Mouse (Mus musculus) adrenal gland, postnatal 14 days (tissue): ENCODE results near the gene Syngr4. TPM values are rescaled to one million over a fixed set of nuclear protein-coding genes. Genes with fewer than 3 reads are reported as not detected.
"Not testable (repeated sequence)": the region's sequence is repeated elsewhere in the genome, so short reads cannot be mapped to it uniquely, and the experiment has no call there.

Source experiments
- DNase-seq: peaks from one replicate; pipeline ENCODE4 v3.0.0; 2021; ENCODE audit warnings: mixed read lengths
- total RNA-seq: library from RNA; stranded (reverse); gene quantifications from 2 replicates; pipeline ENCODE4 v1.2.3, GENCODE M21; 2021

Gene Syngr4
- total RNA-seq, 1 experiment from 2014 or later, result 0.59 TPM

- DNase-seq, result peak; percentile 93
Measured at GRCm38 (mm10) chr7:45916056-45917003, 19.8 kb upstream of the Syngr4 start.

DNA sequence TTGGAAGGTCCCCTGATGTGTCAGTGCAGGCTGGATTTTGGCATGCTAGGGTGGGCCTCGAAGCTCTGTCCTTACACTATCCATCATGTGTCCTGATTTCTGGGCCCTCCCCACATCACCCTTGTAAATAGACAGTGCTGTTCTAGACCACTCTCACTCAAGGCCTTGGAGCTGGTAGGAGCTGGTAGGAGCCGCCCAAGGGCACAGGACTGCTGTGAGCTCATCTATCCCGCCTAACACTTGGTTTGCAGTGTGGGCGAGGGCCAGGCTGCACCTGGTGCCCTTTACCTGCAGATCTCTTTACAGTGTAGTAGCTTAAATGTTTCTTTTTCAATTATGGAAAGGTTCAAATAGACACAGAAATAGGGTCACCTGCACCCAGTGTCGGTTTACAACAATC lies 18.5 kb upstream of the Syngr4 start:
- DNase-seq, result peak; percentile 49

GRCm38 (mm10) chr7:45914067-45914466 lies 17.6 kb upstream of the Syngr4 start:
- no peak for DNase-seq

DNA sequence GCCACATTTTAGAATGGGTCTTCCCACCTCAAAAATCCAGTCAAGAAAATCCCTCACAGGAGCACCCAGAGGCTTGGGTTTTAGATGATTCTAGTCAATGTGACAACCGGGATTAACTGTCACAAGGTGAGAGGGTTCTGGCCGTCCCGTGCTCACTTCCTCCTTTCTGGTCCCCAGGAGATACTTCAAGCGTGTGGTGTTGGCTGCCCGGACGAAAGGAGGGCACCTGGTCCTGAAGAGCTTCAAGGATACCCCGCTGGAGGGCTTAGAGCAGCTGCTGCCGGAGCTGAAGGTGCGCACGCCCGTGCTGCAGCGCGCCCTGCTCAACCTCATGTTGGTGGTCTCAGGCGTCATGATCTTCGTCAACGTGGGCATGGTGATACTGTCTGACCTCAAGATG lies 12.6 kb upstream of the Syngr4 start:
- DNase-seq, result no peak

- DNase-seq, result no peak
Measured at GRCm38 (mm10) chr7:45908384-45908783, 11.9 kb upstream of the Syngr4 start.

DNA sequence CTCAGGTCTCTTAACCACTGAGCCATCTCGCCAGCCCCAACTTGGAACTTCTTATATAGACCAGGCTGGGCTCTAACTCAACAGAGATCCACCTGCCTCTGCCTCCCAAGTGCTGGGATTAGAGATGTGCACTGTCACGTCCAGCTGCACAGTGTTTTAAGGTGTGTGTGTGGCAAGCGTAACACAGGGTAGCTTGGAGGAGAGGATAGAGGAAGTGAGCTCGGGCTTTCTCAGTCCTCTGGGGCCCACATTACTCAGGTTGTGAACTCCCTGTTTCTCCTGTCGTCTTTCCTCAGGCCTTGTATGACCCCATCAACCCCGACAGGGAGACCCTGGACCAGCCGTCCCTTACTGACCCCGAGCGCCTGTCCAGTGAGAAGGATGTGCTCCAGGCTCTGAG lies 10.1 kb upstream of the Syngr4 start:
- no peak for DNase-seq

DNA sequence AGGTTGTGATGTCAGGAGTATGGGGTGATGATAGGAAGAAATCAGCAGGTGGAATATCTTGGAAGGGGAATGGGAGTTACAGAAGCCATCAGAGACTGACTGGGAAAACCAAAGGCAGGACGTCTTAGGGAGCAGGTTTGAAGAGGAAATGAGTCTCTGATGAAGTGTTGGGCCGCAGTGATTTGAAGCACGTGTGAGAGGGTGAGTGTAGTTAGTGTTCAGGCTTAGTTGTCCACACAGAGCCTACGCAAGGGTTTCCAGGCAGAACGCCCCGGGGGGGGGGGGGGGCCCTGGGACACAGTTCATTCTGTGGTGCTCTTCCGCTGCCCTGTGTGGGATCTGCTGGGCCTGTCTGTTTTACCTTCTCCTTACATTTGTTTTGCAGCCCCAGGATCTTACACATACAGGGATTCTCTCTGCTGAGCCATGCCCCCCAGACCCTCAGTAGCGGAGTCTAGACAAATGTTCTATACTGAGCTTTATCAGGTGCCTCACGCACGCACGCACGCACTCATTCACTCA lies 6.0 kb upstream of the Syngr4 start:
- no peak for DNase-seq

GRCm38 (mm10) chr7:45901562-45901961 lies 5.0 kb upstream of the Syngr4 start:
- DNase-seq, result peak; percentile 70

DNA sequence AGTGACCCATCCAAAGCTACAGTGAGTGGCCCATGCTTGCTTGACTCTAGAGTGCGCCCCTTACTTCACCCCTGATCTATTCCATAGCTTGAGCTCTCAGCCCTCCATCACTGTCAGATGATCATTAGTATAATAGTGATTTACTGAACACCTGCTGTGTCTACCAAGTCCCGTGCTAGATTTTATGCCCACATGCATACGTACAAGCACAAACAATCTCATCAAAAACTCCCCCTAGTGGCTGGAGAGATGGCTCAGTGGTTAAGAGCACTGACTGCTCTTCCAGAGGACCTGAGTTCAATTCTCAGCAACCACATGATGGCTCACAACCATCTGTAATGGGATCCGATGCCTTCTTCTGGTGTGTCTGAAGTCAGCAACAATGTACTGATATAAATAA lies 1.6 kb upstream of the Syngr4 start:
- DNase-seq, result peak; percentile 27

GRCm38 (mm10) chr7:45897258-45897757 lies 794 bp upstream of the Syngr4 start:
- peak; percentile 71 for DNase-seq

DNA sequence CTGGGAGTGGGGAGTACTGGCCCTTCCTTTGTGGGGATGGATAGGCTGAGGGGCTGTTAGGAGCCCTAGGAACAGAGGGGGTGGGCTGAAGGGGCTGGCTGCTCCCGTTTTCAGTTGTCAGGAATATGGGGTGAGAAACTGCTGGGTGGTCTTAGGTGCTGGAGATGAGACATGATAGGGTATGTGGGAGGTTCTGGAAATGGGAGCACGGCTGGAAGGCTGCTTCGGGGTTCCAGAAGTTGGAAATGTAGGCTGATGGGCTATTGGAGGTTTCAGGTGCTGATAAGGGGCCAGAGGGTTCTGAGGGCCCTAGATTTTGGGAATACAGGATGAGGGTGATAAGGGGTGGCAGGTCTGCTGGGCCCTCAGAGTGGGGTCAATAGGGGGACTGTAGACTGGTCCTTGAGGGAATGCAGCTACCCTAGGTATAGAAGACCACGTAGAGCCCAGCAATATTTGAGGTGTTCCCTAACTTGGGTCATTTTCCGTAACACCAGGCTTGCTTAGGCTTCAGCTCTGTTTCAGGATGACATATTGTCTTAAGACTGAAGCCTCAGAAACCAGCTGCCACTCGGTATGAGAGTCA lies 490 bp downstream of the Syngr4 start:
- DNase-seq, result no peak

DNA sequence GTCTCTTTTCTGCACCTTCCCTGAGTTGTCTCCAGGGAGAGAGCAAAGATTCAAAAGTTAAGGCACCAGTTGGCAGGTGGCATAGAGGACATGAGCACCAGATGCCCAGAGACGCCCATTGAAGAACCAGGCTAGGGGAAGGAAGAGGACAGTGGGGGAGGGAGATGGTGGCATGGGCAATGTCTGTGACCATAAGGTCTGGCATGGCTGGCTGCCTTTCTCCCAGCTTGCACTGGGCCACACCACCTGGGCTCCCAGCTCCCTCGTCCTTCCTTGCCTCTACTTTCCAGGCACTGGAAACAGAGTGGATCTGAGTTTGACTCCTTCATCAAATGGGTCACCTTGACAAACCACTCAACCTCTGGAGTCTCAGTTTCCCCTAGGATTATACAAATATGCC lies 3.9 kb downstream of the Syngr4 start:
- DNase-seq, result no peak

GRCm38 (mm10) chr7:45887246-45887645 lies 9.3 kb downstream of the Syngr4 start:
- no peak for DNase-seq

- no peak for DNase-seq
Measured at GRCm38 (mm10) chr7:45881011-45881410, 15.5 kb downstream of the Syngr4 start.

DNA sequence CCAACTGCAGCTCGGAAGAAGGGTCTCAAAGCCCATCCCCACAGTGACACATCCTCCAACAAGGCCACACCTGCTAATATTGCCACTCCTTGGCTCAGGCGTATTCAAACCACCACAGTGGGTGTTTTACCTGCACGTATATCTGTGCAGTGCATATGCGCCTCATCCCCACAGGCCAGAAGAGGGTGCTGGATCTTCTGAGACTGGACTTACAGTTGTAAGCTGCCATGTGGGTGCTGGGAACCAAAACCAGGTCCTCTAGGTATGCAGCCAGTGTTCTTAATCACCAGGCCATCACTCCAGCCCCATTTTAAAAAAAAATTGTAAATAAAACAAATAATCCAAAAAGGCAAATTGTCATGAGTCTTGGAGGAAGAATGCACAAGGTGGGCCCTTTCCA lies 16.0 kb downstream of the Syngr4 start:
- no peak for DNase-seq

DNA sequence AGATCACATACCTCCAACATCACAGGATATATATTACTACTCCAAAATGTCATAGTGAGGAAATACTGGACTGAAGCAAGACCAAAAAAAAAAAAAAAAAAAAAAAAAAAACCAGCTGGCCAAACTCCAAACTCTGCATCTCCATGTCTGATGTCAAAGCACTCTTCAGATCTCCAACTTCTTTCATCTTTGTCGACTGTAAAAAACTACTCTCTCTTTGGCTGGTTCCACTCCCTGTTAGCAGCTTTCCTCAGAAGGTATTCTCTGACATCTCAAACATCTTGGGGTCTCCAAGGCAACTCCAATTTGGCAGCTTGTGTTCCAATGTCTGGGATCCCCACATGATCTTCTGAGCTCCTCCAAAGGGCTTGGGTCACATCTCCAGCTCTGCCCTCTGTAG lies 18.2 kb downstream of the Syngr4 start, which contains the start of gene Grin2d:
Gene Grin2d (minus strand): TSS at position 101 of the 400 bp plus-strand sequence.
- not testable (repeated sequence) for DNase-seq

GRCm38 (mm10) chr7:45876895-45877294 lies 19.6 kb downstream of the Syngr4 start:
- DNase-seq, result no peak

DNA sequence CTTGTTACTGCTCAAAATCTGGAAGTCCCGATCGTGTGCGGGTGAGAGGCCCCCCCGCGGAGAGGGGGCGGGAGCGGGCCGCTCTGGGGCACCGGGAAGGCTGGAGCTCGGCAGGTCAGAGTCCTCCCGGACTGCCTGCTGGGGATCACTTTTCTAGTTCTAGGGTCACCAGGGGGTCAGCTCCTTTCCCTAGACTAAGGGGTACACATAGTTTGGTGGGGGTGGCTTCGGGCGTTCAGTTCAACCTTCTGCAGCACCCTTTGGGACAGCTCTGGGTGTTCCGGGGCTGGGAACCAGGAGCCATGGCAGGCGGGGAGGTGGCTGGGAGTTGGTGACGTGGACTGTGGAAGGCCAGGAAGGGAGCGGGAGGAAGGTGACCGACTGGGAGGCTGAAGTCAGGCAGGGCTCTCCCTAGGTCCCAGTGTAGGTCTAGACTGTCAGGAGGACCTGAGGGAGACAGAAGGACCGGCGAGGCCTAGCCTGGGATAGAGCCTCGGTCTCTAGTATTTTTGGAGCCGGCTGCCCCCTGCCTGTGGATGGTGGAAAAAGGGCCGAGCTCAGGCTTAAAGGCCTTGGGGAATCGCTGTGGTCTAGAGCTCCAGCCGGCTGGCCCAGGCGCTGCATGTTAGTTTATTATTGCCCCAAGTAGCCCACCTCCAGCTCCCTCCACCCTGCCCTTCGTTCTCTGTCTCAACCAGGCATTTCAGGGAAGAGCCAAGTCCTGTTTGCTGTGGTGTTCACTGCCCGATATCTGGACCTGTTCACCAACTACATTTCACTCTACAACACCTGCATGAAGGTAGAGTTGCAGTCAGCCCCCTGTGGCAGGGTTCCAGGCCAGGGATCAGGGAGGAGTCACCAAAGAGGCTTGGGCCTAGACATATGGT lies 23.2 kb downstream of the Syngr4 start:
- DNase-seq, result peak; percentile 82

- DNase-seq, result peak; percentile 93
Measured at GRCm38 (mm10) chr7:45872624-45873023, 23.9 kb downstream of the Syngr4 start, which contains the start of gene Kdelr1. Kdelr1 (plus strand) TSS chr7:45872772.

DNA sequence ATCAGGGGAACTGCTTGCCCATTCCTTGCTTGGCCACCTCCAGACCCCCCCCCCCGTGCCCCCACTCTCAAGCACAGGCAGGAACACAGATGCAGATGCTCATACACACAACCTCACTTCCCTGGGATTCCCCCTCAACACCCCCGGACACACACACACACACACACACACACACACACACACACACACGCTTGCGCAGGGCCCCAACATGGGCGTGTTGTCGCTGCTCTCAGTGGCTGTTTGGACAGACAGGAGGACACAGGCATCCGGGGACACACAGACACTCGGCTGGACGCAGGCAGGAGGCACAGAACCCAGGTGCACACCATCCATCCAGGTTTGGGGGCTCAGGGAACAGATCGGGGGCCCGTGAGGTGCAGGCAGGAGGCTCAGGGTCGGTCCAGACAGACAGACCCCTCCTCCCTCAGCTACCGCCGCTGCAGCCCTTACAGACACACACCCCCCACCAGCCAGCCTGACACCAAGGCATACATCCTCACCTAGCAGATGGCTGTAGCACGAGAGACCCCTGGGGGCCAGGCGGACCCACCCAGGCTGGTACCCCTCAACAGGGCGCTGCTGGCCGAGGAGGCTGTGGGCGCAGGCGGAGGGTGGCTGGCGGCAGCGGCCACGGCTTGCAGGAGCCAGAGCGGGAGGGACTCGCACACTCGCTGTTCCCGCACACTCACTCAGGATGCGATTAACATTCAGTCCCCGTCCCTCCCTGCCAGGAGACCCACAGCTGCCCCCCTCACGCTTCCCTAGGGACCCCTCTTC lies 26.0 kb downstream of the Syngr4 start:
- DNase-seq, result no peak

DNA sequence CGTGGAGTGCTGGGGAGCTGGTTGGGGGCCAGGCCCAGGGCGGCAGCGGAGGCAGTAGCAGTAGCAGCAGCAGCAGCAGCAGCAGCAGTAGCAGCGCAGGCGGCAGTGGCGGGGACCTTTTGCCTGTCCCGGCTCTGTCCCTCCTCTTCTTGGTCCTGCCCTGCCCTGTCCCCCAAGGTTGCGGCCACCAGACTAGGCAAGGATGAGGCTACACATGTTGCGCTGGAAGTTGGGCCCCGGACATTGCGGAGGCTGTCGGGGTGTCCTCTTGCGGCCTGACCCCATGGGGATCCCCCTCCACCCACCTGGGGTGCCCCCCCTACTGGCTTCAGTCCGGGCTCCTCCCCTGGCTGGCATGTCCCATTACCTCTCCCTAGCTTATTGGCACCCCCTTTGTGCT lies 26.7 kb downstream of the Syngr4 start:
- DNase-seq, result peak; percentile 59
